Mouse (Mus musculus) spleen, postnatal 14 days (tissue): ENCODE results near the gene Med16.

Source experiments
- DNase-seq, 2 experiments: peaks; one replicate each; pipeline ENCODE4 v3.0.0; 2021 to 2022; ENCODE audit warnings: low spot score in 2 of 2

Gene Med16

DNA sequence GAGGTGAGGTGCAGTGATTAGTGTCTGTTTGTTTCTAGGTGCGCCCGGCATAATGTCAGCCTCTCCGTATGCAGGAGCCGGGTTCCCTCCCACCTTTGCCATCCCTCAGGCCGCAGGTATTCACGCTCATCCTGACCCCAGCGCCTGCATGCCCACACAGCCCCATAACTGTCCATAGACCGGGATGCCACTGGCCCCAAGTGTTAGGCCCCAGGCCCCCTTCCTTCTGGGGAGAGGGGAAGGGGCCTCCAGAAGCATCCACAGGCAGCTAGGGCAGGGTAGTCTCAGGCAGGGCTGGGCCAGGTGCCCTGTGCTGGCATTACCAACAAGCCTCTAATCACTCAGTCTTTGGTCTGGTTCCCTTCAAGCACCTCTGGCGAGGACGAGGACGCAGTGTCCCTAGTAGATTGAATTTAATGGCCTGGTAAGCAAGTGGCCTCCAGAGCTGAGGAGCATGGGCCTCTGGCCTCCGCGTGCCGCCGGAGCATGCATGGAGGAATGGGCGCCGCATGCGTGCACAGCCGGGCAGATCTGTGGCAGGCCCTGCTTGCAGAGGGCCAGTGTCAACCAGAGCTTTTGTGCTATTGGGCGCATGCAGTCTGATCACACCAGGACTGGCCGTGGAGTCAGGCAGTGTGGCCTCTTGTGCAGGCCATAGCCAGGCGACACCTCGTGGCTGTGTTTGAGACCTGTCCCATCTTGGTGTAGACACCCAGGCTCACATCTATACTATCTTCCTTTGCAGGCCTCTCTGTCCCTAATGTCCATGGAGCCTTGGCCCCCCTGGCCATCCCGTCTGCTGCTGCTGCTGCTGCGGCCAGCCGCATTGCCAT, 48.4 kb downstream of the Med16 start:
- no peak for DNase-seq

DNA sequence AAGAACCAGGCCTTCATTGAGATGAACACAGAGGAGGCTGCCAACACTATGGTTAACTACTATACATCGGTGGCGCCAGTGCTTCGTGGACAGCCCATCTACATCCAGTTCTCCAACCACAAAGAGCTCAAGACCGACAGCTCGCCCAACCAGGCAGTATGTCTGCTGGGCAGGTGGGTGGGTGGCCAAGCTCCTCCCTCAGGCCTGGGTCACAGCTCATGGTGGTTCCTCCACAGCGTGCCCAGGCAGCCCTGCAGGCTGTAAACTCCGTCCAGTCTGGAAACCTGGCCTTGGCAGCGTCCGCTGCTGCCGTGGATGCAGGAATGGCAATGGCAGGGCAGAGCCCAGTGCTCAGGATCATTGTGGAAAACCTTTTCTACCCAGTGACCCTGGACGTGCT, 49.6 kb downstream of the Med16 start:
- no peak for DNase-seq

DNA sequence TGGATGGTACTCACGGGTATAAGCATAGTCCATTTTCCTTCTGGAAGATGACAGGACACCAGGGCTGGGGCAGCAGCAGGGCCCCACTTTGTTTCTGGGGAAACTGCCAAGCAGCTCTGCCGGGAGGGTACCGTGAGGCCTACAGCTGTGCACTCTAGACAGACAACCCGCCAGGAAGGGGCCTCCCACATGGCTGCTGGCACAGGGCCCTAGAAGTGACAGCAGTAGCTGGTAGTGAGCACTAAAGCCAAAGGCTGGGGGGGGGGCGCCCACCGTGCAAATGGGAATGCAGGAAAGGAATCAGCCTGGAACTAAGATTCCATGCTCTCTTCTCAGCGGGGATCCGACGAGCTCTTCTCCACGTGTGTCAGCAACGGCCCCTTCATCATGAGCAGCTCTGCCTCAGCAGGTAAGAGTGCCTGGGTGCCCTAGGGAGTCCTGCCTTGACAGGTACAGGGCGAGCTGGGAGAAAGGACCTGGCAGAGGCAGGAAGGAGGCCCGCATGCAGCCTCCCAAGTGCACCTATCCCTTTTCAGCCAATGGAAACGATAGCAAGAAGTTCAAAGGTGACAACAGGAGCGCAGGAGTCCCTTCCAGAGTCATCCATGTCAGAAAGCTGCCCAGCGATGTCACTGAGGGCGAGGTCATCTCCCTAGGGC, 50.2 kb downstream of the Med16 start:
- DNase-seq, result no peak

DNA sequence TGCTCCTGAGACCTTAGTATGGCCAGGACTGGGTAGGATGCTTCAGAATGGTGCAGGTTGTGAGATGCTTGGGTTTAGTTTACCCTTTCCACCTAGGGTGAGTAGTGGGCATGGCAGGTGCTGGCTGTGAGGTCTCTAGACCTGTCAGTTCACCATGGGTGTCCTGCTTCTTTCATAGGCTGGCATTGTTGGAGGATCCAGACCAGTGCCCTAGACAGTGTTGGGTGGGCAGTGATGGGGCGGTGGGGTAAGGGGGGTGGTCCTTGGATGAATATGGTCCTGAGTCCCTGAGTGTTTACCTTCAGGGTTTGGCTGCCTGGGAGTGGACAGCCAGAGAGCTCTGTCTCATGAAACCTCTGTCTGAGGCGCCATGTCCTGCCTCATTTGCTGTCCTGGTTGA, 50.8 kb downstream of the Med16 start:
- DNase-seq, result no peak

DNA sequence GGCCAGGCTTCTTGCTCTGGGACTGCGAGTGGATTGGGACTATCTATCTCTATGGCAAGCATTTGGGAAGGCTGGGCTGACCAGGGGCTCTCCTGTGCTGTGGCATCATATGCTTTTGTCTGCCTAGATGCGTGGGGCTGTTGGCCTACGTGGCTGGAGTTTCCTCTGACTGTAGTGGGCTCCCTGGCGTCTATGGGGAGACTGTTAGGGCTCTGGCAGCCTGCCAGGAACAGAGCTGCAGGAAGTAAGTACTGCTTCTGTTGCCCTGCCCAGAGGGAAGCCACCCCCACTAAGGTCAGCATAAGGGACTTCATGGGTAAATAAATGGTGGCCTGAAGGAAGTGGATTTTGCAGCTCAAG, 51.3 kb downstream of the Med16 start:
- DNase-seq, result peak in 1 of 2 experiments; percentile 41

DNA sequence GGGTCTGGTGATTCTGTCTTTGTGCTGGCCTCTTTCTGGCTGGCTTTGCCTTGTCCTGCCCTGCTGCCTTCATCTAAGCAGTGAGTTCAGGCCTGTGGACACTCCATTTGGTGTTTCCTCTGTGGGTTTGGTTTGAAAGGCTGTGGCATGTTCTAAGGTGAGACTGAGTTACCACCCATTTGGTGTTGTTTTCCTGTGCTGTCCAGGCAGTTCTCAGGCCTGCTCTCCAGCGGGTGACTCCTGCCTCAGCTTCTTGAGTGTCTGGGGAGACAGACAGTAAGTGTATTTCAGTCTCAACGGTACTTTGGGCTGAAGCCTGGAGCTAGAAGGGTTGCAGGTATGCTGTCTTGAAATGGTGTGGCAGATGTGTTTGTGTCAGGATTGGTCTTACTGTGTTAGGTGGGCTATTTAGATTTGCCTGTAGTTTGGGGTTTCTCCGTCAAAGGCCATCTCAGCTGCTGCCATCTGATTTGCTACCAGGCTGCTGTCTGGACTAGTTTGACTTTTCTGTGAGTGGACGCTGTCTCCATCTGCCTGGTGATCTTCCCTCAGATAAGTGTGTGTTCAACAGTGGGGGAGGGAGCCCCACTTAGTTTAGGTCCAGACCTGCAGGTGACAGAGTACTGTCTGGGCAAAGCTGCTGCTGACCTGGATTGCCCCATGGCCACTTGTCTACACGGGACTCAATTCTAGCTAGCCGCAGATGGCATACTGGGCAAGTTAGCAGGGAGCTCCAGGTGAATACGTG, 51.8 kb downstream of the Med16 start:
- DNase-seq, result no peak

DNA sequence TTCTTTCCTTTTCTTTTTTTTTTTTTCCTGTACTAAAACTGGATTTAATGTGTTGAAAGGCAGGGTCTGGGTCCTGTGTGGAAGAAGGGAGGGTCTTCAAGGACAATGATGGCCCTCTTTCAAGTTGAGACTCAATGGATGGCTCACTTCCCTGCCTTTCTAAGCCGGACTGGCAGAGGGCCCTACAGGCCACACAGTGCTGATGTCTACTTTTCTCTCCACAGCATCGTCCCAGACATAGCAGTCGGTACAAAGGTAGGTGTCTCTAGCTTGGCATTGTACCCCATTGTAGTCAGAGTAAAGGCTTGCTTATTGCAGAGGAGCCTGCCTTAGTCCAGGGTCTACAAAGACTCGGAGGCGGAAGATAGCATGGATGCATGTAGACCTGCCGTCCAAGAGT, 52.4 kb downstream of the Med16 start:
- no peak for DNase-seq

DNA sequence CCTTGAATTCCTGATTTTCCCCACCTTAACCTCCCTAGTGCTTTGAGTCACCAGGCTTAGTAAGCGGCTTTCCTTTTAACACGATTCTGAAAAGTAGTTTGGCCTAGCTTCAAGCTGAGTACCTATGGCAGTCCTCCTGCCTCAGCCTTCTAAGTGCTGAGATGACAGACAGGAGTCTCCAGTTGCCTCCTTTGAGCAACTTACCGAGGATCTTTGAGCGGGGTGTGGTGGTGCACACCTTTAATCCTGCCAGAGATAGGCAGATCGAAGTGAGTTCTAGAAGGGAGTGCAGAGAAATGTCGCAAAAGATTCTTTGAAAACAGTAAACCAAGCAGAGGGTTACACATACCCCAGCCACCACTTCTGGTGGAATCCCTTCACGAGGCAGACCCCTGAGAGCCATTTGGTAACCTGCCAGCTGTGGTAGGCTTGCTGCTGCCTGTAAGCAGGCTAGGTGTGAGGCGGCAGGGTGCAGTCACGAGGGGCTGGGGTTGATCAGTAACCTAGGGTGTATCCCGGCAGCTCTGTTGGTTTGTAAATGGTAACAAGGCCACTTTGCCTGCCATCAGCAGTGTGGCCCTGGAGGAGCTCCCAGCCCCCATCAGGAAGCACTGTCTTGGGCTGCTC, 53.1 kb downstream of the Med16 start:
- DNase-seq, result no peak

DNA sequence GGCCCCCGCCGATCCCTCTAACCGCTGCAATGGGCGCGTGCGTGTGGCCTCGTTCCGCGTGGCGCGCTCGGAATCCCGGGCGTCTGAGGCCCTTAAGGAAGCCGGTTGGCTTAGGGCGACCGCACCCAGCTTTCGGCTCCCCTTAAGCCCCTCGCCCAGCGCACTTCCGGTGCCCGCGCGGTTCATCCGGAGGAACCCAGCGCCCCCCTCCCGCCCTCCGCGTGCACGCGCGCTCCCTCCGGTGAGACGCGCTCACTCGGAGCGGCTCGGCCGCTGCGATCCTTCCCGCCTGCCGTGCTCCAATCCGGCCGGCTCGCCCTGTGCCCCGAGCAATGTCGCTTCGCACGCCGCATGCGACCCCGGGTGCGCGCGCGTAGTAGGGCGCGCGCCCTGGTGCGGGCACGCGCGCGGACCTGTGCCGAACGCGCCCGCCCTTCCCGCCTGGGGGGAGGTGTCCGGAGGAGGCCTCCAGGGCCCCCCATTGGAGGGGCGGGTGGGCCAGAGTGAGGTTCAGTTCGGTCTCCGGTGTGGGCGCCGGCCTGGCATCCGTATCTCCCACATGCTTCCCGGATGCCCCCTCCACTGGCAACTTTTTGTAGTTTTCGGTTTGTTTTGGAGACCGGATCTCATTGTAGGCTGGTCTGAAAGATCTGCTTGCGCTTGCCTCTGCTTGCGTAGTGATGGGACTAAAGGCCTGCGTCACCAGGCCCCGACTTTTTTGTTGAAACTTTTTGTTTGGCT, 53.8 kb downstream of the Med16 start:
- peak; percentile 53 to 66 for DNase-seq

DNA sequence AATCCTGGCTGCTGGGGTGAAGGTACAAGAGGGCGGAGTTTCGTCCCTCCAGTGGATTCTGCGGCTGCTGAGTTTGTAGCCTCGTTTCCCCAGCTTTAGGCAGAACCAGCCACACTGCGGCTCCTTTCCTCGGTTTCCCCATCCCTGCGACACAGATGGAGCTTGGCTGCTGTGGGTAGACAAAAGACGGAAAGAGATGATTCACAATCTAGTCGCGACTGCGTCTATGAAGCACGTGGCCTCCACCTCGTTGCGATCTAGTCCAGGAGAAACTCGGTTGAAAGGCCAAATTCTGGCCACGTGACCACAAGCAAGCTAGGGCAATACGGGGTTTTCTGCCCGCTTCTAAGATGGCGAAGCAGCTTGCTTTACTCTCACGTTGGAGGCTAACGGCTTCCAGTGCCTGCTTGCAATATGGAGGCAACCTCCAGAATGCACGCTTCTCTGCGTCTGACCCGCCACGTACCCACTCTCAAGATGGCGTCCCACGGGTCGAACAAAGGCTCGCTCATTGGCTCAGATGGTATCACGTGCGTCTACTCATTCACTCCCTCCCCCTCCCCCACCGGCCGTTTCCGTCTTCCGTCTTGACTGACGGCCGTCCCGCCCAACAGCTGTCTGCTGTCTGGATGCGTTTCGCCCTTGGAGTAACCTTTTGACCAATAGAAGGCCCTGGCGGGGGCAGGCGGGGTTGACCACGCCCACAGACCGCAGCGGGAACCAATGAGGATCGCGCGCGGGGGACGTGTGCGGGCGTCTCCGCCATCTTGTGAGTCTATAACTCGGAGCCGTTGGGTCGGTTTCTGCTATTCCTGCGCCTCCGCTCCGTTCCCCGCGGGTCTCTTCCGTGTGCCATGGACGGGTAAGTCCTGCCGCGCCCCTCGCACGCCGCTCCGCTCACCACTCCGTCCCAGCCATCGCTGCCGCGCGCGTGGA, 54.6 kb downstream of the Med16 start, which contains the start of gene Ptbp1:
TSS of gene Ptbp1 (plus strand) at position 568 of the 936 bp plus-strand sequence.
- peak; percentile 98 for DNase-seq

DNA sequence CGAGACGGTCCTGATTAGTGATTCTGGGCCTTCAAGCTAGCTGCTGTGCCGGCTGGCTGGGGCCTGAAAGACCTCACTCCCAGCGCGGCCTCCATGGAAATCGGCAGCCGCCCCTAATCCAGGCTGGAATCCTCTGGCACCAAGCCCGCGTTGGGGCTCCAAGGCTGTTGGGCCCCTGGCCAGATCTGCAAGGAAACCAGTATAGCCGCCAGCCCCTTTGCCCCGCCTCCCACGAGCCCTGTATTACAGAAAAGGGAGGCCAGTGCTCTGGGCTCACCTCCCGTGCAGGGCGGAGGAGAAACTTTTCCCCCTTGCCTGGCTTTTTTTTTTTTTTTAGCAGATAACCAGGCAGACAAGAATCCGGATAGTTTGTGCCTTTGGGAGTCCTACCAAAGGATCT, 55.3 kb downstream of the Med16 start:
- DNase-seq, result peak; percentile 49 to 60

DNA sequence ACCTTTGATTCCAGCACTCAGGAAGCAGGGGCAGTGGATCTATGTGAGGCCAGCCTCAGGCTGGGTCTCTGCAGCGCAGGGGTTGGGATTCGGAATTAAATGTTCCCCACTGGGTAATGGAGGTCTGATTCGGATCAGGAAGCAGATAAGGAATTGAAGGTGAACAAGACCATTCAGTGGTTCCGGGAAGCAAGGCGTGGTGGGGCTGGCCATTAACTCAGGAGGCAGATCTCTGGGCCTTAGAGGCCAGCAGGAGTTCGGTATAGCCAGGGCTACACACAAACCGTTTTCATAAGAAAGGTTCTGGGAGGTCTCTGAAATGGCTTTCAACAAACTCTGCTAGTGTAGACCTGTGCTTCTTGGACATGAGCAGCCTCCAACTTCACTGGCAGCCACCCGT, 55.9 kb downstream of the Med16 start:
- no peak for DNase-seq

DNA sequence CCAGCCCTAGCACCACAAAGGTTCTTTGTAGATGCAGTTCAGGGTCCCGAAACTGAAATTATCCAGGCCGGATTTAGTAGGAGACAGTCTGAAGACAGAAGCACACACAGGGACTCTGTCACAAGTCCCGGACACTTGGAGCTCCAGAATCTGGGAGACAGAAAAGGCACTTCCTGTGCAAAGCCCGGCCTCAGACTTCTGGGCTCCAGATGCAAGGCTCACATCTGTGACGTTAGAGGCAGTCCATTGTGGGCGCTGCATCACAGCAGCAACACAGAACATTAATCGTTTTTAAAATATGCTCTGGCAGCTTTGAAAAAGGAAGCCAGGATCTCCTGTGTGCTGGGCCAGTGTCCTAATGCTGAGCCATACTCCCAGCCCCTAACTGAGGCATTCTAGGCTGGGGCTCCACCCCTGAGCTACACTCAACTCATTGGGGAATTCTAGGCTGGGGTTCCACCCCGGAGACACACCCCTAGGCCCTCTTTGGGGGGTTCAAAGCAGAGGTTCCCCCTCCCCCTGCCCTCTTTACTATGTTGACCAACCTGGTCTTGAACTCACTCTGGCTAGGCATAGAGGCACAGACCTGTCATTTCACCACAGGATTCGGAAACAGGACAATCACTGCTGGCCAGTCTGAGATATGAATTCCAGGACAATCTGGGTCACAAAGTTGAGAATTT, 56.5 kb downstream of the Med16 start:
- DNase-seq, result no peak

DNA sequence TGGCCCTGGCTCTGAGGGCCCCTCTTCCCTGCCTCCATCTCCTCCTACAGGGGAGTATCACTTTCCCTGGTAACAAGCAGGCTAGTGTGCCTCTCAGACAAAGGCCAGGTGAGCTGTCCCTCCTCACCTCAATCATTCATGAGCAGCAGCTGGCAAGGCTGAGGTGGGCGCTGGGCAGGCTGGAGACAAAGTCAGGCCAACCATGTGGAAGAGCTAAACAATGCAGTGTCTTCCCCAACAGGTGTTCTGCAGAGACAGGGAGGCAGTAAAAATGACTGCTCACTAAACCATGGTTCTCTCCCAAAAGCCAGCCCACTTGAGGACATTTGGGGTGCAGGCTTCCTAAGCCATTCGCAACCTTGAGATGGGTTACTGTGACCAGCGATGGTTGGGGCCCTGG, 57.1 kb downstream of the Med16 start:
- no peak for DNase-seq

DNA sequence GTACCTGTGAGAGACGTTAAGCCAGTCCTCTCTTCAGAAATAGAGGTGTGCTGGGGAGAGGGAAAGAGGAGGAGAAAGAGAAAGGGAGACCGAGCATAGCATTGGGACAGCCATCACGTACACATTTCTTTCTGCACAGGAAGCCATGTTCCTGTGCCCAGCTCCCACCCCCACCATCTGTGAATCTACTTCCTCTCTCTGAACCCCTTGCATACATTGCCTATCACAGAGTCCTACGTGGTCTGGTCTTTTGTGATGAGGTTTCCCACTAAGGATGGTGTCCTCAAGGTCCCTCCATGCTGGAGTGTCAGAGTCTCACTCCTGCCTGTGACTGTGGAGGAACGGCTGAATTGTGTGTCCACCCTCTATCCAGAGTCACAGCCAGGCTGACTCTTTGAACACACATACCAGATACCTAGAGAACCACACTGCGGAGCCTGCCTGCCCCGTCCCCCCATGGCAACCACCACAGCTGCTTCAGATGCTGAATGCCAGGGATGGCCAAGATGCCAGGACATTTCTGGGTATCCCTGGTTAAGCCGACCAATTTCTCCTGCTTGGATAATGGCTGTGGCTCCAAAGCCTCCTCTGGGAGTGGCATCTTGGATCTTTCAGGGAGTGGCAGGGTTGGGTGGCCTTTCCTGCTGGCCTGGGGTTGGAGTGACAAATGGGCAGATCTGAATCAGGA, 58.6 kb downstream of the Med16 start:
- DNase-seq, result no peak

DNA sequence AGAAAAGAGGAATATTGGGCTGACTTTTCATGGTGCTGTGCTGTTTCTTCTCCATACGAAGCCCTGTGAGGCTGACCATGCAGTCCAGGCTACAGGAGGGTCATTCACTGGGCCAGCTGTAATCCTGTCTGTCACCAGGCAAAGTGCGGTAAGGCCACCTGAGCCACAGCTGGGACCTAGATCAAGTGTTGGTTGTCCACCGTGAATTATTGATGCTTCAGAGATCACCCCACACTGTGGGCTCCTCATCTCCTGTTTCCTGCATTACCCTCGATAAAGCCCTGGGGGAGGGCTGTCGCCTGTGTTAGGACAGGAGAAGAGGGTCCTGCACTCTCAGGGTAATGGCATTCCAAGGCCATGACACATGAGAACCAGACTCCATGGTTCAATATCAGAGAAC, 62.2 kb downstream of the Med16 start:
- no peak for DNase-seq
